8 mouse cellular contexts compared by ENCODE assay signal in genomic region chr5:110543951-110544690, GRCm38 (mm10). TPM values are rescaled to one million over a fixed set of nuclear protein-coding genes. Genes with fewer than 3 reads are reported as not detected.
DNase-seq lines count a peak whose midpoint lies in the region; ATAC-seq lines count a peak whose summit lies in the region.

Galnt9 (plus strand) TSS chr5:110544355.

- H3K9ac ChIP-seq in hindbrain, embryonic 15.5 days, result peak within 1 kb of the TSS; percentile 55

- peak within 1 kb of the TSS; percentile 68 for H3K4me3 ChIP-seq in hindbrain, embryonic 15.5 days

- ATAC-seq in hindbrain, embryonic 15.5 days (ENCODE audit: low FRiP score, low read depth), result peak; percentile 89

- peak within 1 kb of the TSS; percentile 72 for H3K27ac ChIP-seq in hindbrain, embryonic 15.5 days (replicated peaks)

- H3K27me3 ChIP-seq in hindbrain, embryonic 15.5 days, result peaks cover 24% of the 10 kb centered on the region

- H3K36me3 ChIP-seq in hindbrain, embryonic 15.5 days, result no peaks in the 10 kb centered on the region

- peak within 1 kb of the TSS; percentile 88 for H3K4me2 ChIP-seq in hindbrain, embryonic 15.5 days

- no peaks in the 10 kb centered on the region for H3K9me3 ChIP-seq in hindbrain, embryonic 15.5 days

- peaks cover 43% of the 10 kb centered on the region for H3K4me1 ChIP-seq in hindbrain, embryonic 15.5 days (replicated peaks)

- DNase-seq in WW6 (ENCODE audit: low read depth, low spot score) (peak; percentile 53), adipocyte (ENCODE audit: low spot score) (no peak)
- peak; percentile 77 for DNase-seq in cerebellum, adult 8-10 months
- DNase-seq in frontal cortex, adult 2 months (ENCODE audit: extremely low spot score in 1 of 2, low spot score in 1 of 2), result peak in 1 of 2 experiments; percentile 77
- DNase-seq in layer of hippocampus, postnatal 36 days, result peak; percentile 63 to 67
- DNase-seq in lung, postnatal 25 days (ENCODE audit: low spot score), result peak; percentile 5
- DNase-seq in retina, postnatal 7 days (ENCODE audit: low read depth, low spot score), result peak; percentile 13

- WGBS in hindbrain, embryonic 15.5 days, result under 1% methylated on average over 60 of the region's 82 CpGs

RNA-seq across cellular contexts. Expression of gene Galnt9, which starts in this region (rescaled TPM):
- polyA plus RNA-seq in frontal cortex, adult 2 months (2012; rRNA removed), result 43.8 and 52.2 TPM in 2 replicates
- 23.9 and 26.4 TPM in 2 replicates for polyA plus RNA-seq in hindbrain, embryonic 15.5 days (2015; fragmentation: Nextera tagmentation; extraction: Ambion mirVana)
- 100 to 1,000 TPM; 105 to 109 TPM for total RNA-seq in layer of hippocampus, postnatal 36 days (2021)
